Mouse (Mus musculus): ENCODE data around the gene Ttn. TPM values are rescaled to one million over a fixed set of nuclear protein-coding genes. Genes with fewer than 3 reads are reported as not detected.

The Ttn gene
- total and polyA plus RNA-seq, 3 experiments, result under 0.01 to 0.03 TPM; not detected in 1

DNA sequence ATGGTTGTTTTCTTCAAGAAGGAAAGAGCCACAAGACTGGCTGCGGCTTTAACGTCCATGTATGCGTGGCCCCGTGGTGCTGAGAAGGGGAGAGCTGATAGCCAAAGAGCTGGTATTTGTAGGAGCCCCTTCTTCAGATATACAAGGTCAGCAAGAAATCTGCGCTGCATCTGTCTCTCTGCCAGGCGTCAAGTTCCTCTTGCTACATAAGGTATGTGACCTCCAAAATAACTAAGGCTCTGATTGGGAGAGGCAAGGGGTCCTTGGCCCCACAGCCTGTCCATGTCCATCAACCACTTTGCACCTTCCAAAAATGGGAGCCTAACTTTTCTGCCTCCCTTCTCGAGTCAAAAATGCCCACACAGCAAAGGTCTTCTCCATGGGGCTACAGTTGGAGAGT is 175.1 kb downstream of the Ttn start:
- no peak overlapping the region for H3K4me3 ChIP-seq (ENCODE audit: control insufficient read depth in 1 of 2, insufficient read depth in 1 of 2, low read depth in 2 of 2, low read length in 2 of 2)
- no peak for TF ChIP-seq JUND (IDR thresholded peaks at IDR 0.05; ENCODE audit: low read depth, low read length)
- no peak for TF ChIP-seq NELFE (IDR thresholded peaks at IDR 0.05; ENCODE audit: low read depth, low read length)
- no peak for TF ChIP-seq MAX (IDR thresholded peaks at IDR 0.05; ENCODE audit: low read length)
- TF ChIP-seq CHD1 (IDR thresholded peaks at IDR 0.05; ENCODE audit: low read depth, low read length), result no peak
- no peak for TF ChIP-seq ETS1 (IDR thresholded peaks at IDR 0.05; ENCODE audit: low read depth, low read length)
- TF ChIP-seq ZKSCAN1 (IDR thresholded peaks at IDR 0.05; ENCODE audit: low read depth, low read length), result no peak
- no peak for TF ChIP-seq EP300 (IDR thresholded peaks at IDR 0.05; ENCODE audit: low read depth in 1 of 2, low read length in 2 of 2)
- TF ChIP-seq CTCF (IDR thresholded peaks at IDR 0.05 in 2 of 3, conservative IDR thresholded peaks at IDR 0.05 in 1 of 3; ENCODE audit: control insufficient read depth in 1 of 3, insufficient read depth in 1 of 3, low read depth in 2 of 3, low read length in 3 of 3, poor library complexity in 1 of 3, severe bottlenecking in 1 of 3), result no peak
- TF ChIP-seq POLR2AphosphoS2 (IDR thresholded peaks at IDR 0.05; ENCODE audit: low read length), result no peak
- TF ChIP-seq ZMIZ1 (IDR thresholded peaks at IDR 0.05; ENCODE audit: low read depth, low read length), result no peak
- TF ChIP-seq USF1 (IDR thresholded peaks at IDR 0.05; ENCODE audit: low read depth, low read length), result no peak
- TF ChIP-seq USF2 (IDR thresholded peaks at IDR 0.05; ENCODE audit: borderline replicate concordance in 1 of 2, insufficient read depth in 1 of 2, low read depth in 1 of 2, low read length in 2 of 2), result no peak
- H3K79me2 ChIP-seq (ENCODE audit: control insufficient read depth, insufficient read depth, low read length, poor library complexity), result no peaks in the 10 kb centered on the region
- no peaks in the 10 kb centered on the region for H3K9me3 ChIP-seq (replicated peaks; ENCODE audit: insufficient read depth, low read length)
- no peak for DNase-seq (ENCODE audit: low read depth, low spot score)
- no peak overlapping the region for H3K9ac ChIP-seq (ENCODE audit: control insufficient read depth, low read depth, low read length, poor library complexity, severe bottlenecking)
- no peaks in the 10 kb centered on the region for H3K27me3 ChIP-seq (ENCODE audit: control insufficient read depth in 1 of 2, insufficient read depth in 2 of 2, low read length in 2 of 2)
- no peaks in the 10 kb centered on the region for H3K36me3 ChIP-seq (ENCODE audit: control insufficient read depth in 1 of 2, insufficient read depth in 2 of 2, low read length in 2 of 2)
- H3K4me1 ChIP-seq (ENCODE audit: control insufficient read depth in 1 of 2, insufficient read depth in 2 of 2, low read length in 2 of 2), result no peaks in the 10 kb centered on the region
- H3K27ac ChIP-seq (ENCODE audit: control insufficient read depth, low read depth, low read length), result no peak overlapping the region

DNA sequence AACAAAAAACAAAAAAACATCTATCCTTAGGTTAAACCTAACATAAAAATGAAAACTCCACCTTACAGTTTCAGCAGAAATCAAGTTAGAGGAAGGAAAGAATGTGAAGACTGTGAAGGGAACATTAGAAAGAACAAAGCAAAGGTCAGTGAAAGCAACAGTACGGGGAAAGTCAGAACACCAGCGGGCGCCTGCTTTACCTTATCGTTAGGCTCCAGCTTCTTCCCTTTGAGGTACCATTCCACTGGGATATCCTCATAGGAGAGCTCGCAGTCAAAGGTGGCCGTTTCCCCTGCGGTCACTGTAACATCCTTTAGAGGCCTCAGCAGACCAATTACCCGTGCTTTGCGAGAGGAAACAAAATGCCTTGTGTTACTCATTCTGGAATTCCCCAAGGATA is 175.5 kb downstream of the Ttn start:
- Histone ChIP-seq H3K27ac (ENCODE audit: control insufficient read depth, low read depth, low read length) (no peak overlapping the region), H3K4me1 (ENCODE audit: control insufficient read depth in 1 of 2, insufficient read depth in 2 of 2, low read length in 2 of 2) (no peaks in the 10 kb centered on the region), H3K4me3 (ENCODE audit: control insufficient read depth in 1 of 2, insufficient read depth in 1 of 2, low read depth in 2 of 2, low read length in 2 of 2) (no peak overlapping the region), H3K9me3 (replicated peaks; ENCODE audit: insufficient read depth, low read length) (no peaks in the 10 kb centered on the region), H3K79me2 (ENCODE audit: control insufficient read depth, insufficient read depth, low read length, poor library complexity) (no peaks in the 10 kb centered on the region), H3K27me3 (ENCODE audit: control insufficient read depth in 1 of 2, insufficient read depth in 2 of 2, low read length in 2 of 2) (no peaks in the 10 kb centered on the region), H3K36me3 (ENCODE audit: control insufficient read depth in 1 of 2, insufficient read depth in 2 of 2, low read length in 2 of 2) (no peaks in the 10 kb centered on the region), H3K9ac (ENCODE audit: control insufficient read depth, low read depth, low read length, poor library complexity, severe bottlenecking) (no peak overlapping the region)
- no peak for DNase-seq (ENCODE audit: low read depth, low spot score)
- TF ChIP-seq SMC3 (IDR thresholded peaks at IDR 0.05; ENCODE audit: low read depth, low read length) (no peak), MAFK (IDR thresholded peaks at IDR 0.05; ENCODE audit: borderline replicate concordance, low read depth, low read length) (no peak), MAX (IDR thresholded peaks at IDR 0.05; ENCODE audit: low read length) (no peak), ELF1 (IDR thresholded peaks at IDR 0.05; ENCODE audit: low read depth, low read length) (no peak), TBP (IDR thresholded peaks at IDR 0.05; ENCODE audit: low read depth, low read length) (no peak), POLR2A (IDR thresholded peaks at IDR 0.05; ENCODE audit: control insufficient read depth in 1 of 2, insufficient read depth in 1 of 2, low read depth in 1 of 2, low read length in 2 of 2, poor library complexity in 1 of 2) (no peak), ZMIZ1 (IDR thresholded peaks at IDR 0.05; ENCODE audit: low read depth, low read length) (no peak), ETS1 (IDR thresholded peaks at IDR 0.05; ENCODE audit: low read depth, low read length) (no peak), NELFE (IDR thresholded peaks at IDR 0.05; ENCODE audit: low read depth, low read length) (no peak), RAD21 (IDR thresholded peaks at IDR 0.05; ENCODE audit: low read depth, low read length) (no peak), HCFC1 (IDR thresholded peaks at IDR 0.05; ENCODE audit: low read depth, low read length) (no peak), EP300 (IDR thresholded peaks at IDR 0.05; ENCODE audit: low read depth in 1 of 2, low read length in 2 of 2) (no peak), MYC (IDR thresholded peaks at IDR 0.05; ENCODE audit: low read depth, low read length) (no peak), GATA1 (IDR thresholded peaks at IDR 0.05; ENCODE audit: low read depth, low read length) (no peak), NRF1 (IDR thresholded peaks at IDR 0.05; ENCODE audit: insufficient read depth, low read depth, low read length, poor library complexity, severe bottlenecking) (no peak), SIN3A (IDR thresholded peaks at IDR 0.05; ENCODE audit: low read length) (no peak), KAT2A (conservative IDR thresholded peaks at IDR 0.05; ENCODE audit: low read depth, low read length) (no peak), RCOR1 (IDR thresholded peaks at IDR 0.05; ENCODE audit: low read depth, low read length) (no peak), UBTF (IDR thresholded peaks at IDR 0.05; ENCODE audit: borderline replicate concordance, insufficient read depth, low read depth, low read length) (no peak)

Measured in MEL (cell line).